Mouse (Mus musculus): ENCODE results near the gene Wwc1. TPM values are rescaled to one million over a fixed set of nuclear protein-coding genes. Genes with fewer than 3 reads are reported as not detected.

The Wwc1 gene
- polyA plus RNA-seq, 1 experiment from 2014 or later = 13.8 TPM

DNA sequence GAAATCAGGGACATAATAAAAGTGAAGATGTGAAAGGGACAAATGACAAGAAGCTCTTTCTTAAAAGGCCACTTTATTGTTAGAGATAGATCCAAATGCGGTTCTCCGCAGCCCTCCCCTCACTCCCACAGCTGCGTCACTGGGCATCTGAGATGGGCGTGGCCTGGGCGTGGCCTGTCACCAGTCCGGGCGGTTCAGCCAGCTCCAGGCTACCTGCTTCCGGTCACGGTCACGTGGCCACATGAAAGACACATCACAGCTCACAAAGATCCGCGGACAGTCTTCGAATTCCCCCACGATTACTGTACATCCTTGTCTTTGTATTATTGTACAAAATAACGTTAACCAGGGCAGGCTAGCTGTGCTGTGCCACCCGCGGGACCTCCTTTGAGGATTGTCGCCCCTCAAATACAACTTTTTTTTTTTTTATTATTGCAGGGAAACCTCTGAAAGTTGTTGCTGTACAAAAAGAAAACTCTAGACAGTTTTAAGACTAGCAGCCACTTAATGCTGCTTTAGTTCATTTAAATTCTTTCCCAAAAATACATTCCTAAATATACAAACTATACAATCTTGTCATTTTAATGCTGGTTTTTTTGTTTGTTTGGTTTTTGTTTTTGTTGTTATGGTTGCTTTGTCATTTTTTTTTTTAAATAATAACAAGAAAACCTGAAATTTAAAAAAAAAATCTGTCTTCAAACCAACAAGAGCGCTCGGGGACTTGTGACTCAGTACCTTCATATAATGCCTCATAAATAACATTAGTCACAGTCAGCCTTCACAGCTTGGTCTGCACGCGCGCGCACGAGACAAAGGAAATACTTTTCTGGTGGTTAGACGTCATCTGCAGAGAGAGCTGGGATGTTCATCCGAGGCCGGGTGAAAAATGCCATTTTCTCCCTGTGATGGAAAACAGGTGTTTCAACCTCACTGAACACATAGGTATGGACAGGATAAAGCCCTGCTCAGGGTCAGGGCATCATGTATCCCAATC is 141.7 kb downstream of the Wwc1 start:
- no peaks in the 10 kb centered on the region for H3K27me3 ChIP-seq
- H3K36me3 ChIP-seq = peaks cover 14% of the 10 kb centered on the region; the same call in 1 of the 2 replicates
- H3K27ac ChIP-seq (replicated peaks) = 0 out of 2 replicates have a peak overlapping the region, but pooled peaks have one; percentile 44
- peak overlapping the region; percentile 34 for H3K4me3 ChIP-seq
- H3K4me1 ChIP-seq (replicated peaks) = peaks cover 6% of the 10 kb centered on the region
- peak overlapping the region; percentile 41; the same call in 1 of the 2 replicates for H3K9ac ChIP-seq
- H3K4me2 ChIP-seq = peak overlapping the region; percentile 64
- WGBS = 11% methylated on average over 28 of the region's 28 CpGs
- peak; percentile 74 for ATAC-seq (ENCODE audit: low FRiP score, low read depth)
- no peaks in the 10 kb centered on the region for H3K9me3 ChIP-seq

DNA sequence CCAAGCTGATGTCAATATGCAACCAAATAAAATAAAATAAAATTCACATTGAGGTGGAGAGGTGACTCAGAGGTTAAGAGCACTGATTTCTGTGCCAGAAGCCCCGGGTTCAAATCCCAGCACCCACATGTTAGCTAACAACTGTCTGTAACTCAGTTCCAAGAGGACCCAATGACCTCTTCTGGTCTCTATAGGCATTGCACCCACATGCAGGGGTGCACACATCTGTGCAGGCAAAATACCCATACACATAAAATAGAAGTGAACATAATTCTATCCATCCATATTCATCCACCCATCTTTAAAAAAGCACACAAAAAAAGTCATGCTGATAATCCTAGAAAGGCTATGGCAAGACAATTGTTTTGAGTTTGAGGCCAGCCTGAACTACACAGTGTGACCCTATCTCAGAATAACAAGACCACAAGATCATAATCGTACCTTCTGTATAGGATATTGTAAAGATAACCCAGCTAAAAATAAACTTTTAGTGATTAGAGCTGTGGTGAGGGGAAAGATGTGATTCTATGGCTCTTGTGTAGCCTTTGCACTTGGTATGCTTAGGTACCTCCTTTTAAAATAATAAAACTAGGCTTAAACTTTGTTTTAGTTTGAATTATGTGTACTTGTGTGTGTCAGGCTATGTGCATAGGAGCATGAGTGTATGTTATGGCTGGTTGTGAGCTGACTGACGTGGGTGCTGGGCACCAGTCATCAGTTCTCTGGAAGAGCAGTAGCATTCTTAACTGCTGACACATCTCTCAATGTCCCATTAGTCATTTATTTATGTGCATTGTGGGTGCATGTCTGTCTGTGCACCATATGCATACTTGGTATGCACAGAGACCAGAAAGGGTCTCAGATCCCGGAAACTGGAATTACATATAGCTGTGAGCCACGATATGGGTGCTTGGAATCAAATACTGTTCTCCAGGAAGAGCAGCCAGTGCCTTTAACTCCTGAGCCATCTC is 142.9 kb downstream of the Wwc1 start:
- Histone ChIP-seq H3K4me3 (no peak overlapping the region), H3K36me3 (peaks cover 9% of the 10 kb centered on the region; the same call in 1 of the 2 replicates), H3K9ac (no peak overlapping the region), H3K4me2 (peak overlapping the region; percentile 64), H3K27ac (replicated peaks) (no peak overlapping the region), H3K27me3 (no peaks in the 10 kb centered on the region), H3K4me1 (replicated peaks) (peaks cover 17% of the 10 kb centered on the region), H3K9me3 (no peaks in the 10 kb centered on the region)
- ATAC-seq (ENCODE audit: low FRiP score, low read depth) = no peak
- WGBS = 78% methylated on average over 5 of the region's 5 CpGs

DNA sequence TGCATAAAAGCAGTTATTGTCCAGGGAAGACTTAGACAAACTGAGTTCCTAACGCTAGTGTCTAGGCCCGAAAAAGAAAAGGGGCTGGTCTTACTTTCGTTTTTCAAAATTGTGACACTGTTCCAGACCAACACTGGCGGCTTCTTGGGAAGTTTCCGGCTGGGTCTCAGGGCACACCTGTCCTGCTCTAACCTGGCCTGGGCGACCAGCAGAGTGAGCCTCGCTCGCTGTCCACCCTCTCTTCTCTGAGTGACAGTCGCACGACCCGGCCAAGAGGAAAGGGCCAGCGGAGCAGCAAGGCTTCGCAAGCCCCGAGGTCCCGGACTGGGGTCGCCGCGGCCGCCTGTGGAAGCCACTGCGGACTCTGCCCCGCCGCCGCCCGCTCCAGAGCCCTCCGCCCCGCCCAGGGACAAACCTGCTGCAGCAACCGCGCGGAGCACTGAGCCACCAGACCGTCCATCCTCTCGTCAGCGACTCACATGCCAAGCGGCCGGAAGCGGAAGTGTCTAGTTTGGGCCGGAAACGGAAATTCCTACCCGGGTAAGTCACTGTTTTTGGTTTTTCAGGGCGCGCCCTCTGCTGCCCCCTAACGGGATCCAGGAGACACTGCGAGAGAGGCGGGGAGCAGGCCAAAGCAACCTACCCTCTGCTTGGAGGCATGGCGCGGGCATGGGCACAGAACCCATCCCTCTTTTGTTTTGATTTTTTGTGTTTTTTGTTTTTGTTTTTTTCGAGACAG is 146.1 kb downstream of the Wwc1 start, which contains the start of gene Rars:
Gene Rars, minus strand, starts transcription at position 485 of the 739 bp plus-strand sequence.
- H3K27me3 ChIP-seq = no peaks in the 10 kb centered on the region
- peak within 1 kb of the TSS; percentile 69 for H3K4me2 ChIP-seq
- peak within 1 kb of the TSS; percentile 93 for H3K4me3 ChIP-seq
- H3K9ac ChIP-seq = peak within 1 kb of the TSS; percentile 85
- peak within 1 kb of the TSS; percentile 46; the same call in 1 of the 2 replicates for H3K27ac ChIP-seq (replicated peaks)
- peak; percentile 85 for ATAC-seq (ENCODE audit: low FRiP score, low read depth)
- H3K9me3 ChIP-seq = no peaks in the 10 kb centered on the region
- peaks cover 22% of the 10 kb centered on the region for H3K36me3 ChIP-seq
- 3% methylated on average over 46 of the region's 46 CpGs for WGBS
- peaks cover 21% of the 10 kb centered on the region for H3K4me1 ChIP-seq (replicated peaks)

DNA sequence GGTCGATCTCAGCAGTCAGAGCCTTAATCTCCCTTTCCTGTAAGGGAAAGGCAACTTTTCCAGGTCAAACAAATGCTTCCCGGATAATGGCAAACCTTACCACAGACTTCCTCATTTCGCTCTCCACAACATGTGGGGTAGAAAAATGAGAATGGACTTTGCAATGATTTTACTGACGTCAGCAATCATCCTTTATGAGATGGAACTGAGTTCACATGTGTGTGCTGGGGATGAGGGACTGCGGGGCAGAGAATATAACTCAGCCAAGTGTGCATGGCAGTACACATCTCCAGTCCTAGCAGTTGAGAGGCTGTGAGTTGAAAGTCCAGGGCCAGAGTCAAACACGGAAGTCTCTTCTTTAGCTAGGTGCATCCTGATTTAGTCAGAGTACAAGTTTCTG is 147.1 kb downstream of the Wwc1 start:
- Histone ChIP-seq H3K27ac (replicated peaks) (no peak overlapping the region), H3K27me3 (no peaks in the 10 kb centered on the region), H3K4me1 (replicated peaks) (peaks cover 18% of the 10 kb centered on the region), H3K9ac (no peak overlapping the region), H3K4me3 (peak overlapping the region; percentile 93), H3K36me3 (peaks cover 28% of the 10 kb centered on the region), H3K4me2 (peak overlapping the region; percentile 69), H3K9me3 (no peaks in the 10 kb centered on the region)
- ATAC-seq (ENCODE audit: low FRiP score, low read depth) = no peak
- WGBS = 90% methylated on average over 6 of the region's 6 CpGs

DNA sequence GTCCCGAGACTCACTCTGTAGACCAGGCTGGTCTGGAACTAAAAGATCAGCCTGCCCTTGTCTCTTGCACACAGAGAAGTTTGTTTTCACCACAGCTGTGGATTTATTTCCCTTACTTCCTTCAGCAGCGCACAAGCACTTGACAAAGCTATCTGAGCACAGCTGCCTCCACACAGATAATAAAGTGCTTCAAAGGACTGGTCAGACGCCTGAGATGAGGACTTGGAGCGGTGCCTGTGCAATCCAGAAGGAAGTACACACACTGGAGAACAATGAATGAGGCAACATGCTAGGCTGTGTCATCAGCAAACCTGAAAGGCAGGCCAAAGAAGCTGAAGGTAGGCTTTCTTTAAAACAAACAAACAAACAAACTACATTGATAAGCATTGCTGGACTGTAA is 148.2 kb downstream of the Wwc1 start:
- Histone ChIP-seq H3K36me3 (peaks cover 40% of the 10 kb centered on the region), H3K4me3 (no peak overlapping the region), H3K4me1 (replicated peaks) (peaks cover 17% of the 10 kb centered on the region), H3K9ac (no peak overlapping the region), H3K4me2 (no peak overlapping the region), H3K27ac (replicated peaks) (no peak overlapping the region), H3K27me3 (no peaks in the 10 kb centered on the region), H3K9me3 (no peaks in the 10 kb centered on the region)
- no peak for ATAC-seq (ENCODE audit: low FRiP score, low read depth)
- WGBS = 85% methylated on average over 4 of the region's 4 CpGs

DNA sequence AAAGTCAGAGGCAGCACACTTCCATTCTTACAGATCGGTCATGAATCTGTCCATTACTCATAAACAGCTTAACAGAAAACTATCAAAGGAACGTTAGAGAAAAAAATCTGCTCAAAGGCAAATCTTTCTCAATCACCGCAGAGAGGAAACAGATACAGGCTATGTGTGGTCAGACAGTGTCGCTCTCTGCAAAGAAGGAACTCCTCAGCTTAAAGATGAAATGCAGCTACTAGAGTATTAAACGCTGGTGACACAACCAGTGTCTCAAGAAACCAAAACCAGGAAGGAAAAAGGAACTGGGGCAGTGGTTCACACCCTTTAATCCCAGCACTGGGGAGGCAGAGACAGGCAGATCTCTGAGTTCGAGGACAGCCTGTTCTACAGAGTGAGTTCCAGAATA is 152.6 kb downstream of the Wwc1 start:
- ATAC-seq (ENCODE audit: low FRiP score, low read depth) = no peak
- Histone ChIP-seq H3K4me3 (no peak overlapping the region), H3K4me1 (replicated peaks) (peaks cover 6% of the 10 kb centered on the region), H3K27ac (replicated peaks) (no peak overlapping the region), H3K9ac (no peak overlapping the region), H3K27me3 (no peaks in the 10 kb centered on the region), H3K9me3 (no peaks in the 10 kb centered on the region), H3K4me2 (no peak overlapping the region), H3K36me3 (peaks cover 75% of the 10 kb centered on the region)
- 96% methylated on average over 6 of the region's 6 CpGs for WGBS

DNA sequence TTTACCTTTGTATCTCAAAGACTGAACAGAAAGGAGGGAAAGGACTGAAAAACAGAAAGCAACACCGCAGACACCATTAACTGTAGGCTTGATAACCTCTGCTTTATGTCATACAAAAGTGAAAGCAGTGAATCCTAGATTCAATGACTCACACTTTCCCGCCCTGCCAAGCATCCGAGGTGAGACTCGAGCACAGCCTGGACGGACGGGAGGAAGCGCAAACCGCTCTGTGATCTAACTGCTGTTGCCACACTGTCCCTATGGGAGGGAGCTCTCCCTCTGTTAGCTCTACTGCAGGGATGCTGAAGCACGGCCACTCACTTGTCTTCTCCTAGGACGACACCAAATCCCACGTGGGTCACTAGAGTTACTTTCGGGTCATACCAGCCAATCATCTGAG is 164.0 kb downstream of the Wwc1 start:
- H3K27me3 ChIP-seq = no peaks in the 10 kb centered on the region
- WGBS = 94% methylated on average over 12 of the region's 12 CpGs
- H3K36me3 ChIP-seq = peaks cover 89% of the 10 kb centered on the region
- no peak overlapping the region for H3K4me3 ChIP-seq
- no peak overlapping the region for H3K27ac ChIP-seq (replicated peaks)
- no peak overlapping the region for H3K9ac ChIP-seq
- H3K4me2 ChIP-seq = no peak overlapping the region
- H3K4me1 ChIP-seq (replicated peaks) = no peaks in the 10 kb centered on the region
- H3K9me3 ChIP-seq = no peaks in the 10 kb centered on the region
- ATAC-seq (ENCODE audit: low FRiP score, low read depth) = no peak

DNA sequence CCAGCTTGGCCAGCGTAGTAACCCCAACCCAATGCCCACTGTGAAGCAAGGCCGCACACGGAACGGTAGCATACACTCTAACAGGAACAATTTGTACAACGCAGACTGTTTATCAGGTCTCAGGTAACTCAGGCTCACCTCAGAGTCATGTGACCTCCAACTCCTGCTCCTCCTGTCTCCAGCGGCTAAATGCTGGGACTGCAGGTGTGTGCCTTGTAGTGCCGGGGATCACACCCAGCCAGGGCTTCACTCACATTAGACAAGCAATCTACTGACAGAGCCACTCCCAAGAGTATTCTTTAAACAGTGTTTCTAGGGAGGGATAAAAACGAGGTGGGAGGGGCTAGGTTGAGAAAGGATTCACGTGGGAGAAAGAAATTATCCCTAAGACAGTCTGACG is 168.9 kb downstream of the Wwc1 start:
- Histone ChIP-seq H3K9ac (no peak overlapping the region), H3K36me3 (peaks cover 88% of the 10 kb centered on the region), H3K9me3 (no peaks in the 10 kb centered on the region), H3K27ac (replicated peaks) (no peak overlapping the region), H3K4me1 (replicated peaks) (no peaks in the 10 kb centered on the region), H3K27me3 (no peaks in the 10 kb centered on the region), H3K4me2 (no peak overlapping the region), H3K4me3 (no peak overlapping the region)
- no peak for ATAC-seq (ENCODE audit: low FRiP score, low read depth)
- 86% methylated on average over 10 of the region's 10 CpGs for WGBS

DNA sequence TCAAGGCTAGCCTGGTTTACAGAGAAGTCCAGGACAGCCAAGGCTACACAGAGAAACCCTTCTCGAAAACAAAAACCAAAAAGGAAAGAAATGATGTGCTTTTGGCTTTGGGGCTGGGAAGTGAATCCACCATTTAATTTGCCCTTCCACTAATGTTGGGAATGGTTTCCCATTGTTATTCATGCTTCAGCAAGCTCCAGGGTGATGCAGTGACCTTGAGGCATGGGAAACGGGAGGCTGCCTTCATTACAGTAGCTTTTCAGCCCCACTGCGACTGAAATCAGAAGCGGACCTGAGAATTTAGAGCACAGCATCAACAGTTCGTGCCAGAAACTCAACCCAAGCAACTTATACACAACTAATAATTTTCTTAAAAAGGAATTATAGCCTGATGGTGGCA is 179.0 kb downstream of the Wwc1 start:
- Histone ChIP-seq H3K9ac (no peak overlapping the region), H3K9me3 (no peaks in the 10 kb centered on the region), H3K4me2 (no peak overlapping the region), H3K4me3 (no peak overlapping the region), H3K4me1 (replicated peaks) (peaks cover 23% of the 10 kb centered on the region), H3K36me3 (no peaks in the 10 kb centered on the region), H3K27ac (replicated peaks) (no peak overlapping the region), H3K27me3 (0 out of 2 replicates have a peak, but pooled peaks cover 3% of the 10 kb centered on the region)
- 81% methylated on average over 5 of the region's 5 CpGs for WGBS
- no peak for ATAC-seq (ENCODE audit: low FRiP score, low read depth)

DNA sequence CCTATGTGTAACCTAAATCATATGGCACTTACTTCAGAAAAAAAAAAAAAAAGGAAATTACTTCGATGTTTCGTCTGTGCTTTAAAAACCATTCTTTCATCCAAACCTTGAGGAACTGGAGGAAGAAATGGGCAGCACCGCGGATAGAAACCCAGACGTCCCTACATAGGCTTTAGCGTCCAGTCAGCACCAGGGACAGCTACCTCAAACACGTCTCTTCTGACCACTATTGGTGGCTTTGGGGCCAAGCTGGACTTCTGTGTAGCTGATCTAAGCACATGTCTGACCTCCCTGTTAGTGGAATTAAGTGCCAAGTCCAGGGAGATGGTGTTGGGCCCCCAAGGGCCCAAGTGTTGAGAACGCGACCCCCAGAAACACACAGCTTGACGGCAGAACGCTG is 181.5 kb downstream of the Wwc1 start, which contains the start of gene Fbll1:
Gene Fbll1, minus strand, starts transcription at position 11 of the 400 bp plus-strand sequence.
- peak within 1 kb of the TSS; percentile 73 for H3K4me3 ChIP-seq
- no peaks in the 10 kb centered on the region for H3K36me3 ChIP-seq
- 9% methylated on average over 11 of the region's 11 CpGs for WGBS
- peak within 1 kb of the TSS; percentile 92 for H3K27ac ChIP-seq (replicated peaks)
- no peaks in the 10 kb centered on the region for H3K9me3 ChIP-seq
- 0 out of 2 replicates have a peak, but pooled peaks have one; percentile 40 for ATAC-seq (ENCODE audit: low FRiP score, low read depth)
- H3K9ac ChIP-seq = peak within 1 kb of the TSS; percentile 84
- H3K4me1 ChIP-seq (replicated peaks) = peaks cover 28% of the 10 kb centered on the region
- H3K4me2 ChIP-seq = peak within 1 kb of the TSS; percentile 80
- 0 out of 2 replicates have a peak, but pooled peaks cover 7% of the 10 kb centered on the region for H3K27me3 ChIP-seq

DNA sequence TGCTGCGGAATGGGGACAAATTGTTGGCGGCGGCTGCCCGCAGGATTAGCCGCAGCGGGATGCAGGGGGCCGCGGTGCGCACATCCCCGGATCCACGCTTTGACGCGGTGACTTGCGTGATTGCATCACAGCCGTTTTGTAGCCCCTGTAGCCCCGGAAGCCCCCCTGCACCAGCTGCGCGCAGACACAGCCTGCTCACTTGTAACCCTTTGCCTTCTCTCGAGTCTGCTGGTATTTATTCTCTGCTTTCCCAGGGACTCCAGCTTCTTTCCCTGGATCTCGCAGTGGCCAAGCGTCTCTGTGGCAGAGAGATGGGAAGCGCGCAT is 181.9 kb downstream of the Wwc1 start:
- H3K27me3 ChIP-seq = 0 out of 2 replicates have a peak, but pooled peaks cover 7% of the 10 kb centered on the region
- 1% methylated on average over 23 of the region's 23 CpGs for WGBS

More for the DNA sequence above, 181.9 kb downstream of the Wwc1 start:
- peak; percentile 95 for ATAC-seq (ENCODE audit: low FRiP score, low read depth)
- Histone ChIP-seq H3K27ac (replicated peaks) (peak overlapping the region; percentile 92), H3K9me3 (no peaks in the 10 kb centered on the region), H3K9ac (peak overlapping the region; percentile 84), H3K4me3 (peak overlapping the region; percentile 73), H3K4me1 (replicated peaks) (peaks cover 28% of the 10 kb centered on the region), H3K4me2 (peak overlapping the region; percentile 80), H3K36me3 (no peaks in the 10 kb centered on the region)

Measured in hindbrain, embryonic 15.5 days (tissue).